ENCODE assay signal across 8 mouse cellular contexts in genomic region chr11:75422013-75422792, GRCm38 (mm10). TPM values are rescaled to one million over a fixed set of nuclear protein-coding genes. Genes with fewer than 3 reads are reported as not detected.
A peak's percentile ranks its signal among the peaks of the same experiment; 100 is the strongest.
DNase-seq lines count a peak whose midpoint lies in the region; TF ChIP-seq lines count a peak whose summit lies in the region.

Gene Serpinf1 (minus strand): TSS chr11:75422701.

- peaks cover 43% of the 10 kb centered on the region for H3K79me2 ChIP-seq in myocyte (ENCODE audit: control insufficient read depth, insufficient read depth)

- no peaks in the 10 kb centered on the region for H3K27me3 ChIP-seq in myocyte (ENCODE audit: control insufficient read depth, insufficient read depth, insufficient read length)

- intact Hi-C loops in left cerebral cortex, postnatal 25 days (cut with DNase I): no loop called here

- peak within 1 kb of the TSS; percentile 88 for H3K4me2 ChIP-seq in myocyte (ENCODE audit: low read depth)

- TF ChIP-seq POLR2A in myocyte (IDR thresholded peaks at IDR 0.05; ENCODE audit: insufficient read length, low read depth): peak; percentile 87

- H3ac ChIP-seq in myocyte (ENCODE audit: control insufficient read depth, insufficient read length): peak within 1 kb of the TSS; percentile 64

- H3K36me3 ChIP-seq in myocyte (ENCODE audit: control insufficient read depth, insufficient read depth): peaks cover 11% of the 10 kb centered on the region

- DNase-seq in left cerebral cortex, postnatal 25 days (ENCODE audit: low spot score in 2 of 2): no peak
- no peak for DNase-seq in left cerebral cortex, adult 8-10 months (ENCODE audit: low spot score in 2 of 2)
- DNase-seq in embryo, embryonic 11 days: peak; percentile 67
- no peak for DNase-seq in heart, adult 8-10 months (ENCODE audit: low spot score)
- no peak for DNase-seq in layer of hippocampus, postnatal 25 days (ENCODE audit: extremely low spot score in 1 of 2, low spot score in 1 of 2)
- no peak for DNase-seq in cerebellum, adult 8-10 months
- DNase-seq in cerebellum, adult 9-10 months: no peak

- peak within 1 kb of the TSS; percentile 89 for H3K4me3 ChIP-seq in myocyte

TF ChIP-seq in myocyte, 11 proteins besides CTCF, POLR2A, EP300 and RAD21:
- TF ChIP-seq CEBPB (IDR thresholded peaks at IDR 0.05; ENCODE audit: insufficient read depth, poor library complexity, severe bottlenecking) (peak; percentile 96), TCF12 (IDR thresholded peaks at IDR 0.05; ENCODE audit: insufficient read depth, poor library complexity, severe bottlenecking) (no peak), REST (IDR thresholded peaks at IDR 0.05; ENCODE audit: insufficient read depth, insufficient read length) (no peak), MAX (IDR thresholded peaks at IDR 0.05; ENCODE audit: low read depth) (peak; percentile 93), E2F4 (IDR thresholded peaks at IDR 0.05; ENCODE audit: insufficient read depth) (no peak), POLR2AphosphoS2 (IDR thresholded peaks at IDR 0.05; ENCODE audit: insufficient read length, low read depth) (peak; percentile 80)

RNA-seq across cellular contexts. Expression of gene Serpinf1, which starts in this region (rescaled TPM):
- 10 to 100 TPM; 16.7 to 17.3 TPM for total RNA-seq in left cerebral cortex, postnatal 25 days (2021)
- 10 to 100 TPM in 2 of 4 experiments, 1 to 10 TPM in 2; 8.5 to 17.8 (median 11.3) TPM for total RNA-seq in left cerebral cortex, adult 8-10 months (2022)
- total RNA-seq in heart, adult 8-10 months (2022): 10 to 100 TPM; 13.2 to 18.3 (median 16.8) TPM
- 10 to 100 TPM; 16.0 to 16.8 TPM for total RNA-seq in layer of hippocampus, postnatal 25 days (2021)
- 911 TPM for polyA plus RNA-seq in myocyte (2012; fragmentation: generic; extraction: Trizol)
